ENCODE assay signal across 9 mouse cellular contexts in genomic region chr13:22007121-22007510, GRCm38 (mm10). TPM values are rescaled to one million over a fixed set of nuclear protein-coding genes. Genes with fewer than 3 reads are reported as not detected.
A peak's percentile ranks its signal among the peaks of the same experiment; 100 is the strongest.
DNase-seq lines count a peak whose midpoint lies in the region; ATAC-seq and TF ChIP-seq lines count a peak whose summit lies in the region.
"Had no signal": no experiment of that assay in that cellular context is flagged by ENCODE, and none has a peak within 500 bp of the region (broad histone marks: within the 10 kb centered on the region; RNA-seq: fewer than 3 reads in every experiment).

No protein-coding gene starts in this region.

- peak overlapping the region in 1 of 2 experiments; percentile 61; a peak in 2 of 4 replicates for H3K4me3 ChIP-seq in liver, embryonic 14.5 days (ENCODE audit: insufficient read depth in 1 of 2, low read depth in 2 of 2, low read length in 2 of 2)

- WGBS in liver, embryonic 14.5 days (ENCODE audit: insufficient replicate concordance), result 7% methylated on average over 18 of the region's 18 CpGs

- no peak for TF ChIP-seq CTCF in liver, embryonic 14.5 days (IDR thresholded peaks at IDR 0.05; ENCODE audit: low read depth)

- peak; percentile 8; the same call in 1 of the 2 replicates for ATAC-seq in liver, embryonic 14.5 days (ENCODE audit: insufficient read depth)

- no peaks in the 10 kb centered on the region for H3K9me3 ChIP-seq in liver, embryonic 14.5 days (ENCODE audit: control insufficient read depth, low read length)

- peak; percentile 33 for DNase-seq in embryo, embryonic 10 days (ENCODE audit: low spot score)
- no peak for DNase-seq in embryo, embryonic 10.5 days (ENCODE audit: low spot score)
- peak; percentile 1 for DNase-seq in thymus, postnatal 0 days (ENCODE audit: low spot score)
- DNase-seq in thymus, postnatal 4 days, result no peak
- no peak for DNase-seq in liver, embryonic 14.5 days (ENCODE audit: low read depth in 3 of 3, low spot score in 3 of 3)
- DNase-seq in cerebellum, adult 8-10 months, result no peak
- no peak for DNase-seq in right cerebral cortex, postnatal 36 days (ENCODE audit: low spot score in 2 of 2)
- DNase-seq in kidney, adult 11 months, result no peak
- DNase-seq: adrenal gland, postnatal 14 days had no signal

- peaks cover 88% of the 10 kb centered on the region for H3K27me3 ChIP-seq in liver, embryonic 14.5 days (ENCODE audit: control insufficient read depth, insufficient read depth, low read length)

- peak overlapping the region; percentile 86 for H3K4me2 ChIP-seq in liver, embryonic 14.5 days (ENCODE audit: low read depth)

- no peaks in the 10 kb centered on the region for H3K36me3 ChIP-seq in liver, embryonic 14.5 days (replicated peaks; ENCODE audit: control insufficient read depth, insufficient read depth, low read depth)

- peaks cover 2 to 5% of the 10 kb centered on the region in 2 experiments; a peak in 2 of 4 replicates for H3K4me1 ChIP-seq in liver, embryonic 14.5 days (replicated peaks; ENCODE audit: control insufficient read depth in 2 of 2, insufficient read depth in 2 of 2, low read length in 1 of 2)

- H3K27ac ChIP-seq in liver, embryonic 14.5 days, result no peak overlapping the region

- no peak overlapping the region for H3K9ac ChIP-seq in liver, embryonic 14.5 days (replicated peaks)

- no peak for TF ChIP-seq EP300 in liver, embryonic 14.5 days (IDR thresholded peaks at IDR 0.05; ENCODE audit: low read depth)

RNA-seq across cellular contexts. Expression of gene Prss16, which starts 2.4 kb away (rescaled TPM):
- polyA plus RNA-seq in thymus, postnatal 0 days (2015; fragmentation: Nextera tagmentation; extraction: Ambion mirVana), result 645 and 679 TPM in 2 replicates
- 0.23 and 0.34 TPM in 2 replicates for polyA plus RNA-seq in liver, embryonic 14.5 days (2012; rRNA removed)
- polyA plus RNA-seq in liver, embryonic 14.5 days (2014; fragmentation: Nextera tagmentation; extraction: Ambion mirVana), result 0.33 and 0.39 TPM in 2 replicates

RNA-seq across cellular contexts. Expression of gene Pom121l2, which starts 26.1 kb away (rescaled TPM):
- polyA plus RNA-seq in thymus, postnatal 0 days (2015; fragmentation: Nextera tagmentation; extraction: Ambion mirVana), result 0.14 and 0.18 TPM in 2 replicates
- polyA plus RNA-seq in liver, embryonic 14.5 days (2012; rRNA removed), result not detected in 2 replicates
- polyA plus RNA-seq in liver, embryonic 14.5 days (2014; fragmentation: Nextera tagmentation; extraction: Ambion mirVana), result not detected in 2 replicates

RNA-seq across cellular contexts. Expression of gene Hist1h2ah, which starts 28.3 kb away (rescaled TPM):
- polyA plus RNA-seq in thymus, postnatal 0 days (2015; fragmentation: Nextera tagmentation; extraction: Ambion mirVana), result 49.6 and 71.7 TPM in 2 replicates
- 8.7 and 17.9 TPM in 2 replicates for polyA plus RNA-seq in liver, embryonic 14.5 days (2012; rRNA removed)
- polyA plus RNA-seq in liver, embryonic 14.5 days (2014; fragmentation: Nextera tagmentation; extraction: Ambion mirVana), result 12.0 TPM in 2 replicates

RNA-seq across cellular contexts. Expression of gene Hist1h2bk, which starts 28.6 kb away (rescaled TPM):
- 25.8 and 33.9 TPM in 2 replicates for polyA plus RNA-seq in thymus, postnatal 0 days (2015; fragmentation: Nextera tagmentation; extraction: Ambion mirVana)
- 17.7 and 25.1 TPM in 2 replicates for polyA plus RNA-seq in liver, embryonic 14.5 days (2012; rRNA removed)
- 1.0 and 3.1 TPM in 2 replicates for polyA plus RNA-seq in liver, embryonic 14.5 days (2014; fragmentation: Nextera tagmentation; extraction: Ambion mirVana)

RNA-seq across cellular contexts. Expression of gene Hist1h4i, which starts 34.0 kb away (rescaled TPM):
- polyA plus RNA-seq in thymus, postnatal 0 days (2015; fragmentation: Nextera tagmentation; extraction: Ambion mirVana), result 37.1 and 39.2 TPM in 2 replicates
- 66.4 and 87.2 TPM in 2 replicates for polyA plus RNA-seq in liver, embryonic 14.5 days (2012; rRNA removed)
- polyA plus RNA-seq in liver, embryonic 14.5 days (2014; fragmentation: Nextera tagmentation; extraction: Ambion mirVana), result 36.5 and 47.8 TPM in 2 replicates

Comparison
In these comparisons a context has a peak if more than half of its experiments do, and no peak if none do; other contexts are left out.
1. DNase-seq: peak in embryo, embryonic 10 days (single experiment) and thymus, postnatal 0 days (single experiment); none in embryo, embryonic 10.5 days (single experiment), thymus, postnatal 4 days (single experiment), liver, embryonic 14.5 days (0 of 3), cerebellum, adult 8-10 months (single experiment), right cerebral cortex, postnatal 36 days (0 of 2) and kidney, adult 11 months (single experiment).
2. RNA of gene Prss16, which starts 2.4 kb away (polyA plus RNA-seq): 645 to 679 TPM in thymus, postnatal 0 days; 0.23 to 0.39 TPM in liver, embryonic 14.5 days; every median in the first group is over 100 times any median in the second.